Mouse (Mus musculus) midbrain, postnatal 0 days (tissue): Measurements from ENCODE around the gene Hcn3. TPM values are rescaled to one million over a fixed set of nuclear protein-coding genes. Genes with fewer than 3 reads are reported as not detected.
A peak's percentile ranks its signal among the peaks of the same experiment; 100 is the strongest.

Source experiments
- ATAC-seq: fragments of 200-750 bp; cut with Nextera tagmentation; 2 replicates; pipeline ENCODE4 v1.8.0; 2017; ENCODE audit warnings: moderate number of reproducible peaks, mild to moderate bottlenecking, moderate TSS enrichment, moderate library complexity; ENCODE audit not compliant: low FRiP score
- DNase-seq: peaks from one replicate; pipeline ENCODE4 v3.0.0-alpha.2; 2015; ENCODE audit warnings: low spot score
- H3K27ac ChIP-seq: fragments of 300-500 bp; sonication (generic); 2 replicates; pipeline ENCODE4 v1.5.1; 2014; ENCODE audit warnings: low read depth, mild to moderate bottlenecking, low read length, mixed read lengths
- H3K27me3 ChIP-seq: fragments of 300-500 bp; sonication (generic); 2 replicates; pipeline ENCODE4 v1.6.1; 2014; ENCODE audit warnings: low read length, control low read depth, mixed read lengths; ENCODE audit not compliant: insufficient read depth
- H3K36me3 ChIP-seq: fragments of 300-500 bp; sonication (generic); 2 replicates; pipeline ENCODE4 v1.6.1; 2014; ENCODE audit warnings: low read length, control low read depth, mixed read lengths; ENCODE audit not compliant: insufficient read depth
- H3K4me1 ChIP-seq: fragments of 300-500 bp; sonication (generic); 2 replicates; pipeline ENCODE4 v1.6.1; 2014; ENCODE audit warnings: mild to moderate bottlenecking, control low read depth, antibody characterized with exemption, low read length, mixed read lengths; ENCODE audit not compliant: insufficient read depth
- H3K4me2 ChIP-seq: fragments of 300-500 bp; sonication (generic); 2 replicates; pipeline ENCODE4 v1.6.1; 2014; ENCODE audit warnings: low read depth, mild to moderate bottlenecking, low read length, mixed read lengths; ENCODE audit not compliant: poor library complexity, severe bottlenecking
- H3K4me3 ChIP-seq: fragments of 300-500 bp; sonication (generic); 2 replicates; pipeline ENCODE4 v1.5.1; 2014; ENCODE audit warnings: low read depth, mild to moderate bottlenecking, low read length, moderate library complexity
- H3K9ac ChIP-seq: fragments of 300-500 bp; sonication (generic); replicated peaks from 2 replicates; pipeline ENCODE4 v1.6.1; 2014; ENCODE audit warnings: mild to moderate bottlenecking, low read length, moderate library complexity, mixed read lengths; ENCODE audit not compliant: poor library complexity, severe bottlenecking
- H3K9me3 ChIP-seq: fragments of 300-500 bp; sonication (generic); 2 replicates; pipeline ENCODE4 v1.6.1; 2016; ENCODE audit warnings: low read length, control low read depth
- CTCF ChIP-seq: IDR thresholded peaks from 2 replicates; pipeline ENCODE4 v1.5.1; 2016; ENCODE audit warnings: antibody characterized with exemption, mild to moderate bottlenecking
- WGBS: fragments of 180-500 bp; shearing (Covaris S2); extraction: QIAGEN DNeasy Blood & Tissue Kit; methylation state at CpG from one replicate; pipeline ENCODE4 v1.1.7; 2014; 5-methylcytosine and 5-hydroxymethylcytosine counted together
- polyA plus RNA-seq: library from polyadenylated mRNA; unstranded; fragments of >200 nt; fragmentation: Nextera tagmentation; extraction: Ambion mirVana; gene quantifications from 2 replicates; pipeline ENCODE4 v1.2.1, GENCODE M21; 2015
- total RNA-seq: library from RNA; depleted of rRNA; stranded (reverse); fragments of >200 nt; gene quantifications from 2 replicates; pipeline ENCODE4 v1.2.3, GENCODE M21; 2014

The Hcn3 gene
- total and polyA plus RNA-seq, 2 experiments from 2014 or later: 44.8 to 97.8 TPM

DNA sequence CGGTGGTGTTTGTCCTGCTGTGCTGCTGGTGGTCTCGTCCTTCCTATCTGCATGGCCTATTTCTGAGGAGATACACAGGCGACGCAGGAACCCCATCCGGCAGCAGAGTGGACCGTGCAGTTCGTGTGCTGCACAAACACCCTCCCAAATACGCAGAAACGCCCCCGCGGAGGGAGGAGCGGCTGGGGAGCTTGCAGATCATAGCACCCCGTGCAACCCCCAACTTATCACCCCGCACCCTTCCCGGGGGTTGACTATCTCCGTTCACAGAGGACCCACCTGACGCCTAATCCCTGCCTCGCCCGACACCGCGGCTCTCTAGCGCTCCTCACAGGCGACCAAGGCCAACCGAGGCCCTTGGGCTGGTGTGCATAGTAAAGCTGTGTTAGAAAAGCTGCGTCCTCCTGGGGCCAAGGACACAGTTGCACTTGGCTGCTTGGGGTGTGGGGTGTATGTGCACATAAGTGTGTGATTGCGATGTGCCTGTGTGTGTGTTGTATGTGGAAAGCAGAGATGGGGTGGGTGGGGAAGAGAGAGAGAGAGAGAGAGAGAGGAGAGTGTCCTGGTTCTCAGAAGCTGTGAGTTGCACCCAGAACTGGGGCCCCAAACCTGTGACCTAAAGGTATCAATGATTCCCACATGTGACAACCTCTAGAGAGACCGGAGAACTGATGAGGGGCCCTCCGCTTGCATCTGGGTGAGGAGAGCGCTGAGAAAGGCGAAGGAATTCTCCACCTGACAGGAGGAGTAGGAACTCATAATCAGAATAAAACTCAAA is 27.5 kb downstream of the Hcn3 start:
- 0 out of 2 replicates have a peak, but pooled peaks cover 2% of the 10 kb centered on the region for H3K4me1 ChIP-seq
- H3K27ac ChIP-seq: no peak overlapping the region
- DNase-seq (peak; percentile 33), ATAC-seq (no peak)
- peak overlapping the region; percentile 33 for H3K4me3 ChIP-seq
- WGBS: 17% methylated on average over 27 of the region's 30 CpGs
- peak overlapping the region; percentile 64 for H3K4me2 ChIP-seq
- no peaks in the 10 kb centered on the region for H3K36me3 ChIP-seq
- no peaks in the 10 kb centered on the region for H3K27me3 ChIP-seq
- peak; percentile 64 for TF ChIP-seq CTCF
- no peaks in the 10 kb centered on the region for H3K9me3 ChIP-seq
- peak overlapping the region; percentile 46; the same call in 1 of the 2 replicates for H3K9ac ChIP-seq

DNA sequence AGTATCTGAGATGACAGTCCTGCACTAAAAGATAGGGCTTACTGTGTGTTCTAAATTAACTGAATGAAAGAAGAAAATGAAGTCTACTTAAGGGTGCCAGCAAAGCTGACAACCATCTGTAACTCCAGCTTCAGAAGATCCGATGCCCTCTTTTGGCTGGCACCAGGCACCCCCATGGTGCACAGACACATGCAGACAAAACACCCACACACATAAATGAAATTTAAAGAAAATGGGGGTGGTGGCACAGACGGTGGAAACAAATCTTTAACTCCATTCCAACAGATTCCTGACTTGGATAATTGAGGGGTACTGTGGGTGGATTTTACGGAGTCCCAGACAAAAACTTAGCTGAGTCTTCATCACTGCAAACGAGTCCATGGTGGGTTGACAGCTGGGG is 28.2 kb downstream of the Hcn3 start:
- H3K4me1 ChIP-seq: 0 out of 2 replicates have a peak, but pooled peaks cover 2% of the 10 kb centered on the region
- DNase-seq: no peak
- H3K27me3 ChIP-seq: no peaks in the 10 kb centered on the region
- H3K9ac ChIP-seq: peak overlapping the region; percentile 46; the same call in 1 of the 2 replicates
- no peak for ATAC-seq
- H3K9me3 ChIP-seq: no peaks in the 10 kb centered on the region
- no peak overlapping the region for H3K27ac ChIP-seq
- no peak for TF ChIP-seq CTCF
- H3K4me3 ChIP-seq: no peak overlapping the region
- H3K36me3 ChIP-seq: no peaks in the 10 kb centered on the region
- peak overlapping the region; percentile 64 for H3K4me2 ChIP-seq
- 46% methylated on average over 4 of the region's 4 CpGs for whole genome bisulfite sequencing

DNA sequence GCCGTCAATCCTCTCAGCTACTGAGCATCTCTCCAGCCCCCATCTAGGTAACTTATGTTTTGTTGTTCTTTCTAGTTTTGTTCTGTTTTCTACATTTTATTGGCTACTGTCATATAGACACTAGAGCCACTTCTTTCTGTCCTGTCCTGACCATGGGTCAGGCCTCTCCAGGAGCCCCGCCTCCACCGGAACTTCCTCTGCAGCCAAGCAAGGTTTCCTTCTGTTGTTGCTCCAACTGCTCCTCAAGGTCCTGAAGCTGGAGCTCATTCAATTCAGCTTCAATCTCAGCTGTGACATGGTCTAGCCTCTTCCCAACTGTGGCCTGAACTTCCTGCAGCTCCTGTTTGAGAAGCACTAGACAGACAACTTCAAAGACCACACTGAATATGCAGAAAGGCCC is 30.1 kb downstream of the Hcn3 start:
- TF ChIP-seq CTCF: no peak
- WGBS: 87% methylated on average over 3 of the region's 3 CpGs
- ATAC-seq (no peak), DNase-seq (no peak)
- H3K9me3 ChIP-seq: no peaks in the 10 kb centered on the region
- H3K27ac ChIP-seq: no peak overlapping the region
- H3K27me3 ChIP-seq: no peaks in the 10 kb centered on the region
- no peak overlapping the region for H3K4me3 ChIP-seq
- H3K4me2 ChIP-seq: no peak overlapping the region
- H3K9ac ChIP-seq: no peak overlapping the region
- H3K36me3 ChIP-seq: no peaks in the 10 kb centered on the region
- 0 out of 2 replicates have a peak, but pooled peaks cover 2% of the 10 kb centered on the region for H3K4me1 ChIP-seq

DNA sequence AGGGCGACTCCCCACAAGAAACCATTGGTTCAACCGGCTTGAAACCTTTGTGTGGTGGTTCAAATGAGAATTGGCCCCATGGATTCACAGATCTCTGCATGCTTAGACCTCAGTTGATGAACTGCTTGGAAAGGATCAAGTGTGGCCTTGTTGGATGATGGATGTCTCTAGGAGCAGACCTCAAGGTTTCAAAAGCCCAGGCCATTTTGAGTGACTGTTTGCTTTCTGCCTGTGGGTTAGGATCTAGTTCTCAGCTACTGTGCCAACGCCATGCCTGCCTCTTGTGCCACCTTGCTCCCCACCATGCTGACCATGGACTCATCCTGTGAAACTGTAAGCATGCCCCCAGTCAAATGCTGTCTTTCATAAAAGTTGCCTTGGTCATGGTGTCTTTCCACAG is 34.0 kb downstream of the Hcn3 start:
- Histone ChIP-seq H3K27me3 (no peaks in the 10 kb centered on the region), H3K4me2 (no peak overlapping the region), H3K4me3 (no peak overlapping the region), H3K9me3 (no peaks in the 10 kb centered on the region), H3K9ac (no peak overlapping the region), H3K36me3 (no peaks in the 10 kb centered on the region), H3K27ac (no peak overlapping the region), H3K4me1 (no peaks in the 10 kb centered on the region)
- no peak for ATAC-seq
- WGBS: 88% methylated on average over 3 of the region's 3 CpGs
- no peak for DNase-seq
- TF ChIP-seq CTCF: no peak

DNA sequence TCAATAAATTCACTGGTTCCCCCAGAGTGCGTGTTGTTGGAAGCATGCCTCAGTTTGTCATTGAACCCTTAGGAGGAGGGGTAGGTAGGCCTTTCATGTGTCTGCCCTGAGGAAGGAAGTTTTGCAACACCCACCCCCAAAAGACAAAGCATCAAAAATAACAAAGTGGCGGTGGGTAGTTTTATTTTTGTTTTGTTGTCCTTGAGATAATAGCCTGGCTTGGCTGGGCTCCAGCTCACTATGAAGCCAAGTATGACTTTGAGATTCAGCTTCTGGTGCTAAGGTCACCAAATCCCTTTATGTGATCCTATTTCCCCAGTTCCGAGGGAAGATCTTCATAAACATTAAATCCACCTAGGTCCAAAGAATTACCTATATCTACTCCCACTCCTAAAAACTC is 35.8 kb downstream of the Hcn3 start:
- ATAC-seq (no peak), DNase-seq (no peak)
- no peaks in the 10 kb centered on the region for H3K9me3 ChIP-seq
- H3K4me1 ChIP-seq: no peaks in the 10 kb centered on the region
- no peaks in the 10 kb centered on the region for H3K27me3 ChIP-seq
- no peak overlapping the region for H3K9ac ChIP-seq
- 77% methylated on average over 3 of the region's 3 CpGs for WGBS
- no peak overlapping the region for H3K4me3 ChIP-seq
- TF ChIP-seq CTCF: no peak
- no peak overlapping the region for H3K27ac ChIP-seq
- H3K4me2 ChIP-seq: no peak overlapping the region
- no peaks in the 10 kb centered on the region for H3K36me3 ChIP-seq

DNA sequence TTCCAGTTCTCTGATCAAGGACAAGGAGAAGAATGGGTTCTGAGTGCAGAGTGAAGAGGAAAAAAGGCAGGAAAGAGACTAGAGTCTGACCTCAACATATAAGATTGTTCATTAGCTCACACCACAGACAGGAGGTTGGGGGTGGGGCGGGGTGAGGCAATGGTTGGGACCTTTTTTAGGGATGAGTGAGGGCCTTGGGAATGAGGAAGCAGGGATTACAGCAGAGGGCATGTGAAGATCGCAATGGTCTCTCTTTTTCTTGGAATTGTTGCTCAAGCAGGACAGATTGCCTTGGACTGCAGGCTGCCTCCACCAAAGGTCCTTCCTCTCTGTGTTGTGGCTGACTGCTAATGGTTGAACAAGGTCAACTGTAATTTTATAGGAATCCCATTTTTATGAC is 36.7 kb downstream of the Hcn3 start:
- no peak overlapping the region for H3K4me3 ChIP-seq
- no peaks in the 10 kb centered on the region for H3K36me3 ChIP-seq
- H3K9ac ChIP-seq: no peak overlapping the region
- H3K4me1 ChIP-seq: no peaks in the 10 kb centered on the region
- 77% methylated on average over 2 of the region's 2 CpGs for WGBS
- ATAC-seq (no peak), DNase-seq (no peak)
- no peaks in the 10 kb centered on the region for H3K27me3 ChIP-seq
- H3K9me3 ChIP-seq: no peaks in the 10 kb centered on the region
- TF ChIP-seq CTCF: no peak
- no peak overlapping the region for H3K4me2 ChIP-seq
- H3K27ac ChIP-seq: no peak overlapping the region
